Mouse (Mus musculus) stomach, embryonic 15.5 days (tissue): ENCODE results near the gene Cym. TPM values are rescaled to one million over a fixed set of nuclear protein-coding genes. Genes with fewer than 3 reads are reported as not detected.
A peak's percentile ranks its signal among the peaks of the same experiment; 100 is the strongest.

Experiments
- ATAC-seq: fragments of 200-750 bp; cut with Nextera tagmentation; 2 replicates; pipeline ENCODE4 v1.8.0; 2017; ENCODE audit warnings: low read depth, moderate number of reproducible peaks, moderate TSS enrichment; ENCODE audit not compliant: insufficient read depth, low FRiP score
- H3K27ac ChIP-seq: fragments of 300-500 bp; sonication (generic); 2 replicates; pipeline ENCODE4 v1.5.1; 2015; ENCODE audit warnings: mild to moderate bottlenecking, inconsistent platforms
- H3K27me3 ChIP-seq: fragments of 300-500 bp; sonication (generic); replicated peaks from 2 replicates; pipeline ENCODE4 v1.6.1; 2015; ENCODE audit warnings: inconsistent platforms
- H3K36me3 ChIP-seq: fragments of 300-500 bp; sonication (generic); 2 replicates; pipeline ENCODE4 v1.6.1; 2015; ENCODE audit warnings: inconsistent platforms
- H3K4me1 ChIP-seq: fragments of 300-500 bp; sonication (generic); 2 replicates; pipeline ENCODE4 v1.6.1; 2015; ENCODE audit warnings: inconsistent platforms
- H3K4me2 ChIP-seq: fragments of 300-500 bp; sonication (generic); 2 replicates; pipeline ENCODE4 v1.6.1; 2015; ENCODE audit warnings: mild to moderate bottlenecking, inconsistent platforms
- H3K4me3 ChIP-seq: fragments of 300-500 bp; sonication (generic); replicated peaks from 2 replicates; pipeline ENCODE4 v1.5.1; 2015; ENCODE audit warnings: inconsistent platforms
- H3K9ac ChIP-seq: fragments of 300-500 bp; sonication (generic); 2 replicates; pipeline ENCODE4 v1.6.1; 2015; ENCODE audit warnings: inconsistent platforms
- H3K9me3 ChIP-seq: fragments of 300-500 bp; sonication (generic); 2 replicates; pipeline ENCODE4 v1.6.1; 2016; ENCODE audit warnings: inconsistent platforms
- WGBS: fragments of 180-500 bp; shearing (Covaris S2); methylation state at CpG from one replicate; pipeline ENCODE4 v1.1.7; 2015; 5-methylcytosine and 5-hydroxymethylcytosine counted together
- polyA plus RNA-seq: library from polyadenylated mRNA; unstranded; fragments of >200 nt; fragmentation: Nextera tagmentation; extraction: Ambion mirVana; gene quantifications from 2 replicates; pipeline ENCODE4 v1.2.1, GENCODE M21; 2015

The Cym gene
- polyA plus RNA-seq = 3,013 and 3,281 TPM in 2 replicates

GRCm38 (mm10) chr3:107221608-107222007, at the start of gene Cym:
Gene Cym, minus strand, starts transcription at chr3:107221732.
- peak within 1 kb of the TSS; percentile 13 for H3K4me3 ChIP-seq
- ATAC-seq = peak; percentile 80
- H3K4me2 ChIP-seq = peak within 1 kb of the TSS; percentile 16
- no peaks in the 10 kb centered on the region for H3K9me3 ChIP-seq
- H3K9ac ChIP-seq = no peak within 1 kb of the TSS
- no peaks in the 10 kb centered on the region for H3K36me3 ChIP-seq
- 68% methylated on average over 10 of the region's 10 CpGs for WGBS
- H3K4me1 ChIP-seq = no peaks in the 10 kb centered on the region
- H3K27me3 ChIP-seq = no peaks in the 10 kb centered on the region
- peak within 1 kb of the TSS; percentile 18; the same call in 1 of the 2 replicates for H3K27ac ChIP-seq

- Histone ChIP-seq H3K27ac (no peak overlapping the region), H3K27me3 (no peaks in the 10 kb centered on the region), H3K9me3 (no peaks in the 10 kb centered on the region), H3K9ac (no peak overlapping the region), H3K36me3 (no peaks in the 10 kb centered on the region), H3K4me3 (no peak overlapping the region), H3K4me1 (no peaks in the 10 kb centered on the region), H3K4me2 (no peak overlapping the region)
- ATAC-seq = no peak
- WGBS = 46% methylated on average over 2 of the region's 2 CpGs
These were observed 45.3 kb upstream of the Cym start for GRCm38 (mm10) chr3:107266814-107267345.

- Histone ChIP-seq H3K4me1 (no peaks in the 10 kb centered on the region), H3K4me2 (no peak overlapping the region), H3K9me3 (no peaks in the 10 kb centered on the region), H3K27me3 (no peaks in the 10 kb centered on the region), H3K36me3 (no peaks in the 10 kb centered on the region), H3K4me3 (no peak overlapping the region), H3K9ac (no peak overlapping the region), H3K27ac (no peak overlapping the region)
- no peak for ATAC-seq
- WGBS = 49% methylated on average over 7 of the region's 7 CpGs
These were observed 40.3 kb upstream of the Cym start for GRCm38 (mm10) chr3:107261851-107262165.

- no peak overlapping the region for H3K4me3 ChIP-seq
- ATAC-seq = no peak
- H3K27me3 ChIP-seq = no peaks in the 10 kb centered on the region
- no peak overlapping the region for H3K9ac ChIP-seq
- no peaks in the 10 kb centered on the region for H3K9me3 ChIP-seq
- H3K36me3 ChIP-seq = no peaks in the 10 kb centered on the region
- no peaks in the 10 kb centered on the region for H3K4me1 ChIP-seq
- no peak overlapping the region for H3K4me2 ChIP-seq
- peak overlapping the region; percentile 59; the same call in 1 of the 2 replicates for H3K27ac ChIP-seq
- 38% methylated on average over 8 of the region's 8 CpGs for WGBS
These were observed 39.7 kb upstream of the Cym start for GRCm38 (mm10) chr3:107260956-107261850.

- H3K9ac ChIP-seq = no peak overlapping the region
- H3K4me3 ChIP-seq = no peak overlapping the region
- H3K4me2 ChIP-seq = no peak overlapping the region
- no peaks in the 10 kb centered on the region for H3K9me3 ChIP-seq
- no peaks in the 10 kb centered on the region for H3K27me3 ChIP-seq
- no peak for ATAC-seq
- H3K27ac ChIP-seq = no peak overlapping the region
- H3K4me1 ChIP-seq = no peaks in the 10 kb centered on the region
- WGBS = 65% methylated on average over 5 of the region's 5 CpGs
- H3K36me3 ChIP-seq = no peaks in the 10 kb centered on the region
These were observed 36.4 kb upstream of the Cym start for GRCm38 (mm10) chr3:107257924-107258323.

- no peak for ATAC-seq
- Histone ChIP-seq H3K4me2 (no peak overlapping the region), H3K4me1 (no peaks in the 10 kb centered on the region), H3K9ac (no peak overlapping the region), H3K27me3 (no peaks in the 10 kb centered on the region), H3K4me3 (no peak overlapping the region), H3K27ac (no peak overlapping the region), H3K36me3 (no peaks in the 10 kb centered on the region), H3K9me3 (no peaks in the 10 kb centered on the region)
- 39% methylated on average over 7 of the region's 7 CpGs for WGBS
These were observed 35.2 kb upstream of the Cym start for GRCm38 (mm10) chr3:107256724-107257123.

- Histone ChIP-seq H3K4me3 (no peak overlapping the region), H3K27me3 (no peaks in the 10 kb centered on the region), H3K9me3 (no peaks in the 10 kb centered on the region), H3K4me2 (no peak overlapping the region), H3K4me1 (no peaks in the 10 kb centered on the region), H3K27ac (no peak overlapping the region), H3K36me3 (no peaks in the 10 kb centered on the region), H3K9ac (no peak overlapping the region)
- no peak for ATAC-seq
- 70% methylated on average over 3 of the region's 3 CpGs for WGBS
These were observed 34.5 kb upstream of the Cym start for GRCm38 (mm10) chr3:107255992-107256391.

- H3K9ac ChIP-seq = no peak overlapping the region
- no peaks in the 10 kb centered on the region for H3K36me3 ChIP-seq
- WGBS = 55% methylated on average over 5 of the region's 5 CpGs
- ATAC-seq = no peak
- no peak overlapping the region for H3K4me3 ChIP-seq
- no peak overlapping the region for H3K4me2 ChIP-seq
- no peaks in the 10 kb centered on the region for H3K9me3 ChIP-seq
- no peaks in the 10 kb centered on the region for H3K4me1 ChIP-seq
- no peak overlapping the region for H3K27ac ChIP-seq
- H3K27me3 ChIP-seq = no peaks in the 10 kb centered on the region
These were observed 32.4 kb upstream of the Cym start for GRCm38 (mm10) chr3:107253925-107254324.

GRCm38 (mm10) chr3:107252035-107252434, 30.5 kb upstream of the Cym start:
- no peak overlapping the region for H3K27ac ChIP-seq
- H3K4me2 ChIP-seq = no peak overlapping the region
- no peak overlapping the region for H3K9ac ChIP-seq
- no peaks in the 10 kb centered on the region for H3K36me3 ChIP-seq
- H3K9me3 ChIP-seq = no peaks in the 10 kb centered on the region
- H3K4me3 ChIP-seq = no peak overlapping the region
- WGBS = 55% methylated on average over 4 of the region's 4 CpGs
- H3K4me1 ChIP-seq = no peaks in the 10 kb centered on the region
- no peak for ATAC-seq
- H3K27me3 ChIP-seq = no peaks in the 10 kb centered on the region

- 20% methylated on average over 2 of the region's 2 CpGs for whole genome bisulfite sequencing
- Histone ChIP-seq H3K36me3 (no peaks in the 10 kb centered on the region), H3K4me1 (no peaks in the 10 kb centered on the region), H3K27me3 (no peaks in the 10 kb centered on the region), H3K27ac (no peak overlapping the region), H3K9ac (no peak overlapping the region), H3K9me3 (no peaks in the 10 kb centered on the region), H3K4me3 (no peak overlapping the region), H3K4me2 (no peak overlapping the region)
- ATAC-seq = no peak
These were observed 28.8 kb upstream of the Cym start for GRCm38 (mm10) chr3:107250320-107250719.

GRCm38 (mm10) chr3:107249042-107249441, 27.5 kb upstream of the Cym start:
- Histone ChIP-seq H3K27me3 (no peaks in the 10 kb centered on the region), H3K4me2 (no peak overlapping the region), H3K9me3 (no peaks in the 10 kb centered on the region), H3K27ac (no peak overlapping the region), H3K9ac (no peak overlapping the region), H3K36me3 (no peaks in the 10 kb centered on the region), H3K4me1 (no peaks in the 10 kb centered on the region), H3K4me3 (no peak overlapping the region)
- ATAC-seq = no peak
- 63% methylated on average over 3 of the region's 3 CpGs for WGBS

- H3K27me3 ChIP-seq = no peaks in the 10 kb centered on the region
- no peak for ATAC-seq
- 81% methylated on average over 6 of the region's 6 CpGs for WGBS
- H3K4me2 ChIP-seq = no peak overlapping the region
- no peaks in the 10 kb centered on the region for H3K4me1 ChIP-seq
- H3K4me3 ChIP-seq = no peak overlapping the region
- H3K36me3 ChIP-seq = no peaks in the 10 kb centered on the region
- no peak overlapping the region for H3K27ac ChIP-seq
- no peak overlapping the region for H3K9ac ChIP-seq
- no peaks in the 10 kb centered on the region for H3K9me3 ChIP-seq
These were observed 25.3 kb upstream of the Cym start for GRCm38 (mm10) chr3:107246876-107247275.
